In the genomic region with DNA sequence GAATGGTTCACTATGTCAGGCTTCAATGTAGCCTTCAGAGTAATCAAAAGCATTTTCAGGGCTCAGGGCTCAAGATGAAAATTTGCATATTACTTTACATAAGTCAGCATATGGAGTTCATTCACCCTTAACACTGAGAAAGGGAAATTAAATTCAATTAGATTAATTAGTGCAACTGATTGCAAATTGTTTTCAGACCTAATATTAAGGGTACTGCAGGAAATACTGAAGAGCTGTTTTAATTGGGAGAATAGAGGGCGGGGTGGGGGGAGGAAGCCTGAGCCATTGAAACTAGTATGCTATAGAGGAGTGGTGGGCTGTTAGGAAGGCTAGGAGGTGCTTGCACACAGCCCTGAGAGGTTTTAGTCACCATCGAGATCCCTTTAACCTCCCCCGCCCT, we compare ENCODE assay signal across 18 mouse cellular contexts.
"Had no signal": no experiment of that assay in that cellular context is flagged by ENCODE, and none has a peak within 500 bp of the region (broad histone marks: within the 10 kb centered on the region; RNA-seq: fewer than 3 reads in every experiment).

No protein-coding gene starts in this region.

- H3K4me3 ChIP-seq: lung, embryonic 15.5 days; megakaryocyte, embryonic 14.5 days; midbrain, embryonic 13.5 days; midbrain, embryonic 15.5 days; neural tube, embryonic 12.5 days; stomach, embryonic 15.5 days had no signal

- H3K4me2 ChIP-seq: lung, embryonic 15.5 days; midbrain, embryonic 11.5 days; midbrain, embryonic 13.5 days; midbrain, embryonic 15.5 days; neural tube, embryonic 12.5 days; stomach, embryonic 15.5 days had no signal

- H3K4me1 ChIP-seq: lung, embryonic 15.5 days; megakaryocyte, embryonic 14.5 days; stomach, embryonic 15.5 days had no signal

- H3K9me3 ChIP-seq: lung, embryonic 15.5 days; megakaryocyte, embryonic 14.5 days; midbrain, embryonic 13.5 days; midbrain, embryonic 15.5 days; neural tube, embryonic 12.5 days; stomach, embryonic 15.5 days had no signal

- H3K27me3 ChIP-seq: lung, embryonic 15.5 days; megakaryocyte, embryonic 14.5 days; midbrain, embryonic 13.5 days; midbrain, embryonic 15.5 days; neural tube, embryonic 12.5 days; stomach, embryonic 15.5 days had no signal

- DNase-seq: liver, postnatal 0 days; lung, adult 2 months; lung, postnatal 14 days; lung, postnatal 36 days; right cerebral cortex, postnatal 14 days; thymus, adult 2 months; thymus, postnatal 25 days; thymus, postnatal 4 days had no signal

- H3K27ac ChIP-seq: lung, embryonic 15.5 days; macrophage; midbrain, embryonic 13.5 days; midbrain, embryonic 15.5 days; neural tube, embryonic 12.5 days; stomach, embryonic 15.5 days; stomach, postnatal 0 days had no signal

- ATAC-seq: liver, postnatal 0 days; lung, postnatal 0 days; midbrain, embryonic 13.5 days; midbrain, embryonic 15.5 days had no signal

- H3K9ac ChIP-seq: liver, postnatal 0 days; lung, embryonic 15.5 days; midbrain, embryonic 13.5 days; midbrain, embryonic 15.5 days; neural tube, embryonic 12.5 days; stomach, embryonic 15.5 days had no signal

- H3K36me3 ChIP-seq: lung, embryonic 15.5 days; midbrain, embryonic 13.5 days; midbrain, embryonic 15.5 days; neural tube, embryonic 12.5 days; stomach, embryonic 15.5 days had no signal
